Mouse (Mus musculus): ENCODE measurements around the gene Abcb1b. TPM values are rescaled to one million over a fixed set of nuclear protein-coding genes. Genes with fewer than 3 reads are reported as not detected.
"Not testable (repeated sequence)": the region's sequence is repeated elsewhere in the genome, so short reads cannot be mapped to it uniquely, and the experiment has no call there.

The Abcb1b gene
- polyA plus RNA-seq, 1 experiment: 1.5 TPM

GRCm38 (mm10) chr5:8842815-8843214 is 44.9 kb downstream of the Abcb1b start:
- H3K27me3 ChIP-seq (ENCODE audit: control insufficient read depth, insufficient read depth, low read length): no peaks in the 10 kb centered on the region
- DNase-seq: no peak
- TF ChIP-seq POLR2A (IDR thresholded peaks at IDR 0.05; ENCODE audit: borderline replicate concordance, insufficient read depth, low read length) (no peak), CTCF (IDR thresholded peaks at IDR 0.05; ENCODE audit: borderline replicate concordance, insufficient read depth, low read depth, low read length) (no peak)
- H3K4me1 ChIP-seq (ENCODE audit: control insufficient read depth, insufficient read depth, low read length): no peaks in the 10 kb centered on the region
- no peak overlapping the region for H3K4me3 ChIP-seq (replicated peaks; ENCODE audit: insufficient read depth, low read depth, low read length)
- 30% methylated on average over 3 of the region's 3 CpGs for WGBS
- H3K27ac ChIP-seq (ENCODE audit: insufficient read depth, low read length): no peak overlapping the region

- not testable (repeated sequence) for DNase-seq; H3K4me1 ChIP-seq (ENCODE audit: control insufficient read depth, insufficient read depth, low read length); H3K27ac ChIP-seq (ENCODE audit: insufficient read depth, low read length); H3K4me3 ChIP-seq (replicated peaks; ENCODE audit: insufficient read depth, low read depth, low read length); H3K27me3 ChIP-seq (ENCODE audit: control insufficient read depth, insufficient read depth, low read length)
- WGBS: 18% methylated on average over 8 of the region's 9 CpGs
Measured at GRCm38 (mm10) chr5:8848607-8849575, 50.9 kb downstream of the Abcb1b start.

- WGBS: 63% methylated on average over 4 of the region's 4 CpGs
- TF ChIP-seq POLR2A (IDR thresholded peaks at IDR 0.05; ENCODE audit: borderline replicate concordance, insufficient read depth, low read length): no peak
- no peak for TF ChIP-seq CTCF (IDR thresholded peaks at IDR 0.05; ENCODE audit: borderline replicate concordance, insufficient read depth, low read depth, low read length)
- no peak for DNase-seq
- Histone ChIP-seq H3K4me3 (replicated peaks; ENCODE audit: insufficient read depth, low read depth, low read length) (no peak overlapping the region), H3K27ac (ENCODE audit: insufficient read depth, low read length) (no peak overlapping the region), H3K27me3 (ENCODE audit: control insufficient read depth, insufficient read depth, low read length) (no peaks in the 10 kb centered on the region), H3K4me1 (ENCODE audit: control insufficient read depth, insufficient read depth, low read length) (no peaks in the 10 kb centered on the region)
Measured at GRCm38 (mm10) chr5:8850851-8851250, 52.9 kb downstream of the Abcb1b start.

- WGBS: 71% methylated on average over 6 of the region's 6 CpGs
- Histone ChIP-seq H3K4me3 (replicated peaks; ENCODE audit: insufficient read depth, low read depth, low read length) (no peak overlapping the region), H3K4me1 (ENCODE audit: control insufficient read depth, insufficient read depth, low read length) (no peaks in the 10 kb centered on the region), H3K27ac (ENCODE audit: insufficient read depth, low read length) (no peak overlapping the region), H3K27me3 (ENCODE audit: control insufficient read depth, insufficient read depth, low read length) (no peaks in the 10 kb centered on the region)
- TF ChIP-seq POLR2A (IDR thresholded peaks at IDR 0.05; ENCODE audit: borderline replicate concordance, insufficient read depth, low read length): no peak
- no peak for TF ChIP-seq CTCF (IDR thresholded peaks at IDR 0.05; ENCODE audit: borderline replicate concordance, insufficient read depth, low read depth, low read length)
- no peak for DNase-seq
Measured at GRCm38 (mm10) chr5:8857201-8857600, 59.3 kb downstream of the Abcb1b start.

GRCm38 (mm10) chr5:8861811-8862210 is 63.9 kb downstream of the Abcb1b start:
- TF ChIP-seq POLR2A (IDR thresholded peaks at IDR 0.05; ENCODE audit: borderline replicate concordance, insufficient read depth, low read length): no peak
- TF ChIP-seq CTCF (IDR thresholded peaks at IDR 0.05; ENCODE audit: borderline replicate concordance, insufficient read depth, low read depth, low read length): no peak
- no peak for DNase-seq
- Histone ChIP-seq H3K4me3 (replicated peaks; ENCODE audit: insufficient read depth, low read depth, low read length) (no peak overlapping the region), H3K4me1 (ENCODE audit: control insufficient read depth, insufficient read depth, low read length) (no peaks in the 10 kb centered on the region), H3K27ac (ENCODE audit: insufficient read depth, low read length) (no peak overlapping the region), H3K27me3 (ENCODE audit: control insufficient read depth, insufficient read depth, low read length) (no peaks in the 10 kb centered on the region)
- WGBS: 77% methylated on average over 1 of the region's 1 CpGs

- 64% methylated on average over 14 of the region's 14 CpGs for WGBS
- no peak for DNase-seq
- Histone ChIP-seq H3K27ac (ENCODE audit: insufficient read depth, low read length) (no peak overlapping the region), H3K4me3 (replicated peaks; ENCODE audit: insufficient read depth, low read depth, low read length) (no peak overlapping the region), H3K4me1 (ENCODE audit: control insufficient read depth, insufficient read depth, low read length) (no peaks in the 10 kb centered on the region), H3K27me3 (ENCODE audit: control insufficient read depth, insufficient read depth, low read length) (no peaks in the 10 kb centered on the region)
- TF ChIP-seq POLR2A (IDR thresholded peaks at IDR 0.05; ENCODE audit: borderline replicate concordance, insufficient read depth, low read length) (no peak), CTCF (IDR thresholded peaks at IDR 0.05; ENCODE audit: borderline replicate concordance, insufficient read depth, low read depth, low read length) (no peak)
Measured at GRCm38 (mm10) chr5:8863580-8864337, 65.8 kb downstream of the Abcb1b start.

- not testable (repeated sequence) for H3K4me1 ChIP-seq (ENCODE audit: control insufficient read depth, insufficient read depth, low read length); DNase-seq; H3K4me3 ChIP-seq (replicated peaks; ENCODE audit: insufficient read depth, low read depth, low read length); H3K27me3 ChIP-seq (ENCODE audit: control insufficient read depth, insufficient read depth, low read length); H3K27ac ChIP-seq (ENCODE audit: insufficient read depth, low read length)
- WGBS: 90% methylated on average over 11 of the region's 11 CpGs
Measured at GRCm38 (mm10) chr5:8865630-8866029, 67.7 kb downstream of the Abcb1b start.

GRCm38 (mm10) chr5:8866366-8866765 is 68.4 kb downstream of the Abcb1b start:
- no peak for DNase-seq
- Histone ChIP-seq H3K4me1 (ENCODE audit: control insufficient read depth, insufficient read depth, low read length) (no peaks in the 10 kb centered on the region), H3K4me3 (replicated peaks; ENCODE audit: insufficient read depth, low read depth, low read length) (no peak overlapping the region), H3K27me3 (ENCODE audit: control insufficient read depth, insufficient read depth, low read length) (no peaks in the 10 kb centered on the region), H3K27ac (ENCODE audit: insufficient read depth, low read length) (no peak overlapping the region)
- WGBS: 95% methylated on average over 5 of the region's 5 CpGs
- no peak for TF ChIP-seq CTCF (IDR thresholded peaks at IDR 0.05; ENCODE audit: borderline replicate concordance, insufficient read depth, low read depth, low read length)
- TF ChIP-seq POLR2A (IDR thresholded peaks at IDR 0.05; ENCODE audit: borderline replicate concordance, insufficient read depth, low read length): no peak

Data from cerebellum, adult 2 months (tissue).